ENCODE assay signal across 16 mouse cellular contexts in genomic region chr13:42681299-42681698, GRCm38 (mm10). TPM values are rescaled to one million over a fixed set of nuclear protein-coding genes. Genes with fewer than 3 reads are reported as not detected.
A peak's percentile ranks its signal among the peaks of the same experiment; 100 is the strongest.
DNase-seq lines count a peak whose midpoint lies in the region; ATAC-seq lines count a peak whose summit lies in the region.
"Had no signal": no experiment of that assay in that cellular context is flagged by ENCODE, and none has a peak within 500 bp of the region (broad histone marks: within the 10 kb centered on the region; RNA-seq: fewer than 3 reads in every experiment).

No protein-coding gene starts in this region.

- no peaks in the 10 kb centered on the region for H3K36me3 ChIP-seq in kidney, embryonic 15.5 days
- H3K36me3 ChIP-seq: embryonic facial prominence, embryonic 15.5 days; G1E; heart, embryonic 13.5 days; liver, embryonic 12.5 days had no signal

- peak overlapping the region; percentile 34; the same call in 1 of the 2 replicates for H3K4me2 ChIP-seq in kidney, embryonic 15.5 days
- H3K4me2 ChIP-seq: embryonic facial prominence, embryonic 15.5 days; heart, embryonic 13.5 days; liver, embryonic 12.5 days had no signal

- H3K4me1 ChIP-seq in kidney, embryonic 15.5 days: no peaks in the 10 kb centered on the region
- H3K4me1 ChIP-seq: embryonic facial prominence, embryonic 15.5 days; liver, embryonic 12.5 days had no signal

- 0 out of 2 replicates have a peak overlapping the region, but pooled peaks have one; percentile 22 for H3K27ac ChIP-seq in kidney, embryonic 15.5 days
- H3K27ac ChIP-seq: embryonic facial prominence, embryonic 15.5 days; heart, embryonic 13.5 days; liver, embryonic 12.5 days had no signal

- no peak overlapping the region for H3K9ac ChIP-seq in kidney, embryonic 15.5 days
- H3K9ac ChIP-seq: embryonic facial prominence, embryonic 15.5 days; heart, embryonic 13.5 days; liver, embryonic 12.5 days had no signal

- H3K27me3 ChIP-seq in kidney, embryonic 15.5 days: peaks cover 35% of the 10 kb centered on the region

- intact Hi-C loops in left cerebral cortex, postnatal 25 days (cut with DNase I): loop anchor here (5.0 kb wide), 3 partner anchors 79 to 141 kb away; no protein-coding TSS in a partner anchor

- no peaks in the 10 kb centered on the region for H3K9me3 ChIP-seq in kidney, embryonic 15.5 days (replicated peaks)
- H3K9me3 ChIP-seq: embryonic facial prominence, embryonic 15.5 days; heart, embryonic 13.5 days; liver, embryonic 12.5 days had no signal

- WGBS in kidney, embryonic 15.5 days: 73% methylated on average over 9 of the region's 9 CpGs

- peak overlapping the region; percentile 17; the same call in 1 of the 2 replicates for H3K4me3 ChIP-seq in kidney, embryonic 15.5 days (replicated peaks)
- H3K4me3 ChIP-seq: embryonic facial prominence, embryonic 15.5 days; heart, embryonic 13.5 days; liver, embryonic 12.5 days had no signal

- ATAC-seq in kidney, embryonic 15.5 days (replicated peaks; ENCODE audit: low FRiP score): no peak
- ATAC-seq: intestine, embryonic 16.5 days; liver, embryonic 12.5 days had no signal

- peak; percentile 29 for DNase-seq in kidney, adult 11 months
- DNase-seq in kidney, postnatal 4 days: no peak
- DNase-seq in right cerebral cortex, adult 18-20 months: peak; percentile 69
- no peak for DNase-seq in right cerebral cortex, postnatal 25 days
- peak; percentile 62 to 91 for DNase-seq in left cerebral cortex, postnatal 25 days (ENCODE audit: low spot score in 2 of 2)
- no peak for DNase-seq in gastrocnemius, adult 8-10 months (ENCODE audit: low spot score in 2 of 2)
- DNase-seq in thymus, postnatal 36 days: no peak
- DNase-seq: cerebellum, adult 11 months; lung, postnatal 10 days; retina, postnatal 1 day had no signal

RNA-seq across cellular contexts. Expression of gene Phactr1, which starts 0.9 kb away (rescaled TPM):
- 24.5 and 25.7 TPM in 2 replicates for polyA plus RNA-seq in kidney, embryonic 15.5 days (2015; fragmentation: Nextera tagmentation; extraction: Ambion mirVana)
- 100 to 1,000 TPM; 536 to 585 TPM for total RNA-seq in left cerebral cortex, postnatal 25 days (2021)
- total RNA-seq in gastrocnemius, adult 8-10 months (2022): 1 to 10 TPM in 3 of 4 experiments, under 1 TPM in 1; 0.51 to 3.1 (median 1.7) TPM
- polyA plus RNA-seq: G1E had no signal

Comparison
In these comparisons a context has a peak if more than half of its experiments do, and no peak if none do; other contexts are left out.
1. DNase-seq: peak in kidney, adult 11 months (single experiment), right cerebral cortex, adult 18-20 months (single experiment) and left cerebral cortex, postnatal 25 days (2 of 2); none in kidney, postnatal 4 days (0 of 2), right cerebral cortex, postnatal 25 days (single experiment), gastrocnemius, adult 8-10 months (0 of 2) and thymus, postnatal 36 days (0 of 2).
2. RNA of gene Phactr1, which starts 0.9 kb away (total RNA-seq): 536 to 585 TPM in left cerebral cortex, postnatal 25 days; 0.51 to 3.1 TPM in gastrocnemius, adult 8-10 months; every median in the first group is over 100 times any median in the second.